Mouse (Mus musculus) intestine, embryonic 16.5 days (tissue): ENCODE data around the gene Nfatc2. TPM values are rescaled to one million over a fixed set of nuclear protein-coding genes. Genes with fewer than 3 reads are reported as not detected.

Source experiments
- ATAC-seq: fragments of 200-750 bp; cut with Nextera tagmentation; 2 replicates; pipeline ENCODE4 v1.8.0; 2017; ENCODE audit warnings: moderate TSS enrichment, moderate library complexity
- H3K27ac ChIP-seq: fragments of 300-500 bp; sonication (generic); 2 replicates; pipeline ENCODE4 v1.5.1; 2014; ENCODE audit warnings: mild to moderate bottlenecking, low read length
- H3K27me3 ChIP-seq: fragments of 300-500 bp; sonication (generic); replicated peaks from 2 replicates; pipeline ENCODE4 v1.6.1; 2014; ENCODE audit warnings: low read length, control low read depth, mixed read lengths; ENCODE audit not compliant: control insufficient read depth, insufficient read depth
- H3K36me3 ChIP-seq: fragments of 300-500 bp; sonication (generic); 2 replicates; pipeline ENCODE4 v1.6.1; 2014; ENCODE audit warnings: low read length, control low read depth; ENCODE audit not compliant: control insufficient read depth, insufficient read depth
- H3K4me1 ChIP-seq: fragments of 300-500 bp; sonication (generic); 2 replicates; pipeline ENCODE4 v1.6.1; 2014; ENCODE audit warnings: low read length, control low read depth, mixed read lengths; ENCODE audit not compliant: control insufficient read depth, insufficient read depth
- H3K4me2 ChIP-seq: fragments of 300-500 bp; sonication (generic); 2 replicates; pipeline ENCODE4 v1.6.1; 2014; ENCODE audit warnings: low read depth, low read length, control low read depth
- H3K4me3 ChIP-seq: fragments of 300-500 bp; sonication (generic); 2 replicates; pipeline ENCODE4 v1.5.1; 2014; ENCODE audit warnings: mild to moderate bottlenecking, low read length
- H3K9ac ChIP-seq: fragments of 300-500 bp; sonication (generic); 2 replicates; pipeline ENCODE4 v1.6.1; 2014; ENCODE audit warnings: low read depth, low read length
- H3K9me3 ChIP-seq: fragments of 300-500 bp; sonication (generic); 2 replicates; pipeline ENCODE4 v1.6.1; 2016; ENCODE audit warnings: low read length, control low read depth; ENCODE audit not compliant: control insufficient read depth
- WGBS: fragments of 180-500 bp; shearing (Covaris S2); extraction: QIAGEN DNeasy Blood & Tissue Kit; methylation state at CpG from one replicate; pipeline ENCODE4 v1.1.7; 2014; 5-methylcytosine and 5-hydroxymethylcytosine counted together
- polyA plus RNA-seq: library from polyadenylated mRNA; unstranded; fragments of >200 nt; fragmentation: Nextera tagmentation; extraction: Ambion mirVana; gene quantifications from 2 replicates; pipeline ENCODE4 v1.2.1, GENCODE M21; 2015

Nfatc2 gene
- polyA plus RNA-seq, 1 experiment from 2014 or later, result 1.6 TPM

- Histone ChIP-seq H3K27ac (no peak overlapping the region), H3K27me3 (peaks cover 17% of the 10 kb centered on the region)
- WGBS, result 79% methylated on average over 5 of the region's 5 CpGs
Measured at GRCm38 (mm10) chr2:168593004-168593403, 8.5 kb downstream of the Nfatc2 start.

GRCm38 (mm10) chr2:168591076-168591475, 10.4 kb downstream of the Nfatc2 start:
- no peak for ATAC-seq
- Histone ChIP-seq H3K4me2 (no peak overlapping the region), H3K4me3 (no peak overlapping the region), H3K27me3 (peaks cover 17% of the 10 kb centered on the region), H3K36me3 (no peaks in the 10 kb centered on the region), H3K9ac (no peak overlapping the region), H3K9me3 (no peaks in the 10 kb centered on the region), H3K4me1 (peaks cover 13% of the 10 kb centered on the region), H3K27ac (no peak overlapping the region)
- WGBS, result 69% methylated on average over 2 of the region's 2 CpGs

More at GRCm38 (mm10) chr2:168593004-168593403, 8.5 kb downstream of the Nfatc2 start:
- Histone ChIP-seq H3K9me3 (no peaks in the 10 kb centered on the region), H3K36me3 (no peaks in the 10 kb centered on the region), H3K4me3 (no peak overlapping the region), H3K4me2 (no peak overlapping the region), H3K9ac (no peak overlapping the region), H3K4me1 (peaks cover 13% of the 10 kb centered on the region)
- ATAC-seq, result no peak

GRCm38 (mm10) chr2:168590556-168590955, 10.9 kb downstream of the Nfatc2 start:
- Histone ChIP-seq H3K4me3 (peak overlapping the region; percentile 63), H3K4me2 (peak overlapping the region; percentile 73), H3K9ac (peak overlapping the region; percentile 26; the same call in 1 of the 2 replicates), H3K27ac (no peak overlapping the region), H3K27me3 (peaks cover 17% of the 10 kb centered on the region), H3K4me1 (peaks cover 13% of the 10 kb centered on the region), H3K9me3 (no peaks in the 10 kb centered on the region), H3K36me3 (no peaks in the 10 kb centered on the region)
- 33% methylated on average over 10 of the region's 10 CpGs for WGBS
- ATAC-seq, result peak; percentile 8; the same call in 1 of the 2 replicates

- peaks cover 17% of the 10 kb centered on the region for H3K27me3 ChIP-seq
- ATAC-seq, result peak; percentile 93
- H3K4me1 ChIP-seq, result peaks cover 13% of the 10 kb centered on the region
- no peak overlapping the region for H3K27ac ChIP-seq
- no peaks in the 10 kb centered on the region for H3K36me3 ChIP-seq
- under 1% methylated on average over 37 of the region's 38 CpGs for WGBS
- peak overlapping the region; percentile 63 for H3K4me3 ChIP-seq
- peak overlapping the region; percentile 77 for H3K9ac ChIP-seq
- no peaks in the 10 kb centered on the region for H3K9me3 ChIP-seq
- peak overlapping the region; percentile 73 for H3K4me2 ChIP-seq
Measured at GRCm38 (mm10) chr2:168590168-168590551, 11.3 kb downstream of the Nfatc2 start.

GRCm38 (mm10) chr2:168589368-168590167, 11.9 kb downstream of the Nfatc2 start:
- Histone ChIP-seq H3K36me3 (no peaks in the 10 kb centered on the region), H3K27me3 (peaks cover 17% of the 10 kb centered on the region), H3K9me3 (no peaks in the 10 kb centered on the region), H3K4me2 (peak overlapping the region; percentile 73), H3K4me3 (peak overlapping the region; percentile 63), H3K9ac (peak overlapping the region; percentile 77), H3K27ac (no peak overlapping the region), H3K4me1 (peaks cover 13% of the 10 kb centered on the region)
- peak; percentile 71 for ATAC-seq
- 11% methylated on average over 21 of the region's 21 CpGs for WGBS

GRCm38 (mm10) chr2:168588591-168589367, 12.7 kb downstream of the Nfatc2 start:
- no peak overlapping the region for H3K27ac ChIP-seq
- no peaks in the 10 kb centered on the region for H3K36me3 ChIP-seq
- 0 out of 2 replicates have a peak overlapping the region, but pooled peaks have one; percentile 9 for H3K4me3 ChIP-seq
- no peak for ATAC-seq
- 63% methylated on average over 11 of the region's 11 CpGs for WGBS
- peaks cover 17% of the 10 kb centered on the region for H3K27me3 ChIP-seq
- H3K9me3 ChIP-seq, result no peaks in the 10 kb centered on the region
- no peak overlapping the region for H3K9ac ChIP-seq
- no peak overlapping the region; the same call in 1 of the 2 replicates for H3K4me2 ChIP-seq
- peaks cover 13% of the 10 kb centered on the region for H3K4me1 ChIP-seq

- H3K36me3 ChIP-seq, result no peaks in the 10 kb centered on the region
- ATAC-seq, result no peak
- no peak overlapping the region for H3K4me2 ChIP-seq
- no peak overlapping the region for H3K27ac ChIP-seq
- WGBS, result 87% methylated on average over 8 of the region's 8 CpGs
- no peak overlapping the region for H3K4me3 ChIP-seq
- H3K27me3 ChIP-seq, result peaks cover 17% of the 10 kb centered on the region
- no peak overlapping the region for H3K9ac ChIP-seq
- H3K9me3 ChIP-seq, result no peaks in the 10 kb centered on the region
- peaks cover 13% of the 10 kb centered on the region for H3K4me1 ChIP-seq
Measured at GRCm38 (mm10) chr2:168587159-168587558, 14.3 kb downstream of the Nfatc2 start.

GRCm38 (mm10) chr2:168586512-168586911, 14.9 kb downstream of the Nfatc2 start:
- H3K27ac ChIP-seq, result no peak overlapping the region
- H3K4me1 ChIP-seq, result peaks cover 13% of the 10 kb centered on the region
- no peak overlapping the region for H3K4me2 ChIP-seq
- H3K9ac ChIP-seq, result no peak overlapping the region
- peaks cover 17% of the 10 kb centered on the region for H3K27me3 ChIP-seq
- 85% methylated on average over 12 of the region's 12 CpGs for WGBS
- no peak overlapping the region for H3K4me3 ChIP-seq
- no peak for ATAC-seq
- no peaks in the 10 kb centered on the region for H3K36me3 ChIP-seq
- no peaks in the 10 kb centered on the region for H3K9me3 ChIP-seq

GRCm38 (mm10) chr2:168584857-168585256, 16.6 kb downstream of the Nfatc2 start:
- WGBS, result 85% methylated on average over 6 of the region's 6 CpGs
- no peak for ATAC-seq
- Histone ChIP-seq H3K4me1 (peaks cover 14% of the 10 kb centered on the region), H3K36me3 (no peaks in the 10 kb centered on the region), H3K4me2 (no peak overlapping the region), H3K9ac (no peak overlapping the region), H3K27me3 (peaks cover 10% of the 10 kb centered on the region), H3K27ac (no peak overlapping the region), H3K4me3 (no peak overlapping the region), H3K9me3 (no peaks in the 10 kb centered on the region)
